Mouse (Mus musculus) adrenal gland, postnatal 25 days (tissue): Measurements from ENCODE around the gene Mtch1. TPM values are rescaled to one million over a fixed set of nuclear protein-coding genes. Genes with fewer than 3 reads are reported as not detected.

ENCODE experiments used
- DNase-seq: peaks from one replicate; pipeline ENCODE4 v3.0.0; 2021; ENCODE audit warnings: mixed read lengths
- total RNA-seq: library from RNA; stranded (reverse); gene quantifications from 2 replicates; pipeline ENCODE4 v1.2.3, GENCODE M21; 2021

The Mtch1 gene
- total RNA-seq, 1 experiment from 2014 or later: 242 TPM

- no peak for DNase-seq
Measured at GRCm38 (mm10) chr17:29305058-29305806, 42.5 kb downstream of the Mtch1 start.

- no peak for DNase-seq
Measured at GRCm38 (mm10) chr17:29304376-29305057, 43.2 kb downstream of the Mtch1 start.

GRCm38 (mm10) chr17:29303856-29304255 is 43.9 kb downstream of the Mtch1 start:
- no peak for DNase-seq

GRCm38 (mm10) chr17:29303087-29303486 is 44.6 kb downstream of the Mtch1 start:
- no peak for DNase-seq

GRCm38 (mm10) chr17:29302149-29302548 is 45.6 kb downstream of the Mtch1 start:
- no peak for DNase-seq

- no peak for DNase-seq
Measured at GRCm38 (mm10) chr17:29301421-29301820, 46.3 kb downstream of the Mtch1 start.

GRCm38 (mm10) chr17:29300926-29301325 is 46.8 kb downstream of the Mtch1 start:
- DNase-seq: no peak

GRCm38 (mm10) chr17:29299282-29299681 is 48.5 kb downstream of the Mtch1 start:
- DNase-seq: no peak

- no peak for DNase-seq
Measured at GRCm38 (mm10) chr17:29297813-29298212, 49.9 kb downstream of the Mtch1 start.

GRCm38 (mm10) chr17:29297321-29297720 is 50.4 kb downstream of the Mtch1 start:
- DNase-seq: no peak

- no peak for DNase-seq
Measured at GRCm38 (mm10) chr17:29295835-29296234, 51.9 kb downstream of the Mtch1 start.

- DNase-seq: no peak
Measured at GRCm38 (mm10) chr17:29293807-29294605, 53.7 kb downstream of the Mtch1 start.

- no peak for DNase-seq
Measured at GRCm38 (mm10) chr17:29292996-29293395, 54.7 kb downstream of the Mtch1 start.

GRCm38 (mm10) chr17:29291793-29292192 is 55.9 kb downstream of the Mtch1 start:
- DNase-seq: no peak

- no peak for DNase-seq
Measured at GRCm38 (mm10) chr17:29282216-29282952, 65.3 kb downstream of the Mtch1 start.

Other genes with a start within 250 kb of the Mtch1 start
- 0.30 and 0.86 TPM in 2 replicates for gene Rab44, start 233.8 kb downstream of the Mtch1 start, total RNA-seq
- gene Cpne5, start 109.8 kb downstream of the Mtch1 start, total RNA-seq: 0.33 and 0.52 TPM in 2 replicates
- gene Ppil1, start 83.7 kb downstream of the Mtch1 start, total RNA-seq: 22.3 and 28.9 TPM in 2 replicates
- gene BC004004, start 79.1 kb downstream of the Mtch1 start, total RNA-seq: 116 and 134 TPM in 2 replicates
- 9.5 and 13.2 TPM in 2 replicates for gene Pi16, start 30.3 kb downstream of the Mtch1 start, total RNA-seq
- gene Fgd2, start 13.0 kb upstream of the Mtch1 start, total RNA-seq: 1.6 and 3.0 TPM in 2 replicates
- gene Pim1, start 142.8 kb upstream of the Mtch1 start, total RNA-seq: 88.8 and 160 TPM in 2 replicates
- gene Gm17657, start 201.7 kb upstream of the Mtch1 start, total RNA-seq: not detected in 2 replicates
- 28.4 and 30.7 TPM in 2 replicates for gene Tbc1d22b, start 201.9 kb upstream of the Mtch1 start, total RNA-seq
- 0.36 TPM in 1 of 2 replicates, not detected in the other for gene Tmem217, start 204.5 kb upstream of the Mtch1 start, total RNA-seq